Mouse (Mus musculus): Measurements from ENCODE around the gene Gm10230. TPM values are rescaled to one million over a fixed set of nuclear protein-coding genes. Genes with fewer than 3 reads are reported as not detected.
"Not testable (repeated sequence)": the region's sequence is repeated elsewhere in the genome, so short reads cannot be mapped to it uniquely, and the experiment has no call there.

Gene Gm10230
- not detected for total RNA-seq (2021)
- long read RNA-seq, experiment 1 = 0 reads
- long read RNA-seq, experiment 2 = 0 reads

DNA sequence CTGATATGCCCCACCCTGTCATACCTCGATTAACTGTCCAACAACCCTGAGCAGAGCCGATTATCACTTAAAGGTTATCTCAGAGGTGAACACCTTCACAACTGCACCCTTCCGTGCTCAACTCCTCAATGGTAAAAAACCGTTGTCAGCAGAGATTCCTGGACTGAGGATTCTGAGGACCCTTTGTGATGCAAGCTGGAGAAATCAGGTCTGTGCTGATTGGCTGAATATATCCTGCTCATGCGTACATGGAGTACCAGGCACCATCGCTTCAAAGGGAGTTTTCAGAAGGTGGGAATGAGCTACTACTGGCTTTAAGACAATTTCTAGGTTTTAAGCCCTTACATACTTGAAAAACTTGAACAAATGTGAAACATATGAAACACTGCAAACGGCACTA lies at the start of gene Gm10230:
Gene Gm10230 (minus strand): TSS at position 101 of the 400 bp plus-strand sequence.
- not testable (repeated sequence) for DNase-seq (ENCODE audit: low spot score in 2 of 2); H3K27ac ChIP-seq; H3K4me3 ChIP-seq

Small RNA genes lying within 50 kb of the gene (microRNA-seq; reads per million reads assigned to microRNA genes)
- 0 reads per million in 2 experiments for gene Gm44452
